ENCODE assay signal across 23 mouse cellular contexts in genomic region chr7:144140470-144140869, GRCm38 (mm10).
DNase-seq lines count a peak whose midpoint lies in the region; ATAC-seq and TF ChIP-seq lines count a peak whose summit lies in the region.
"Had no signal": no experiment of that assay in that cellular context is flagged by ENCODE, and none has a peak within 500 bp of the region (broad histone marks: within the 10 kb centered on the region; RNA-seq: fewer than 3 reads in every experiment).

No protein-coding gene starts in this region.

- H3K4me3 ChIP-seq in kidney, embryonic 14.5 days (ENCODE audit: low read length), result no peak overlapping the region
- H3K4me3 ChIP-seq in midbrain, postnatal 0 days (ENCODE audit: low read depth, low read length), result no peak overlapping the region
- H3K4me3 ChIP-seq in midbrain, embryonic 13.5 days (replicated peaks), result no peak overlapping the region
- H3K4me3 ChIP-seq: embryonic facial prominence, embryonic 13.5 days; erythroblast, embryonic 14.5 days; forebrain, embryonic 13.5 days; gastrocnemius, adult 2 months; hindbrain, embryonic 15.5 days; limb, embryonic 12.5 days had no signal

- 76% methylated on average over 3 of the region's 3 CpGs for WGBS in kidney, embryonic 14.5 days
- WGBS in midbrain, postnatal 0 days, result 60% methylated on average over 3 of the region's 3 CpGs
- WGBS in midbrain, embryonic 13.5 days, result 66% methylated on average over 3 of the region's 3 CpGs

- no peaks in the 10 kb centered on the region for H3K9me3 ChIP-seq in kidney, embryonic 14.5 days (ENCODE audit: control insufficient read depth, low read length)
- H3K9me3 ChIP-seq in midbrain, postnatal 0 days (ENCODE audit: low read length), result no peaks in the 10 kb centered on the region
- H3K9me3 ChIP-seq in midbrain, embryonic 13.5 days, result no peaks in the 10 kb centered on the region
- H3K9me3 ChIP-seq: embryonic facial prominence, embryonic 13.5 days; forebrain, embryonic 13.5 days; hindbrain, embryonic 15.5 days; limb, embryonic 12.5 days had no signal

- H3K36me3 ChIP-seq in kidney, embryonic 14.5 days (ENCODE audit: control insufficient read depth, insufficient read depth, low read length), result no peaks in the 10 kb centered on the region
- no peaks in the 10 kb centered on the region for H3K36me3 ChIP-seq in midbrain, postnatal 0 days (ENCODE audit: insufficient read depth, low read length)
- no peaks in the 10 kb centered on the region for H3K36me3 ChIP-seq in midbrain, embryonic 13.5 days
- H3K36me3 ChIP-seq: embryonic facial prominence, embryonic 13.5 days; hindbrain, embryonic 15.5 days; limb, embryonic 12.5 days had no signal

- H3K4me2 ChIP-seq in kidney, embryonic 14.5 days (replicated peaks; ENCODE audit: low read depth, low read length), result no peak overlapping the region
- H3K4me2 ChIP-seq in midbrain, postnatal 0 days (ENCODE audit: low read depth, low read length, poor library complexity, severe bottlenecking), result no peak overlapping the region
- no peak overlapping the region for H3K4me2 ChIP-seq in midbrain, embryonic 13.5 days (replicated peaks)
- H3K4me2 ChIP-seq: embryonic facial prominence, embryonic 13.5 days; forebrain, embryonic 13.5 days; hindbrain, embryonic 15.5 days; limb, embryonic 12.5 days; liver, embryonic 11.5 days had no signal

- peak; percentile 21 for DNase-seq in cerebellum, adult 9-11 months
- DNase-seq in kidney, adult 18-20 months, result peak; percentile 20
- DNase-seq in midbrain, postnatal 0 days (ENCODE audit: low spot score), result peak; percentile 60
- peak; percentile 39 for DNase-seq in adrenal gland, postnatal 25 days
- no peak for DNase-seq in thymus, postnatal 4 days
- DNase-seq: gastrocnemius, adult 2 months; heart, postnatal 4 days; liver, postnatal 0 days; thymus, adult 2 months had no signal

- H3K27ac ChIP-seq in kidney, embryonic 14.5 days (ENCODE audit: low read depth, low read length), result no peak overlapping the region
- no peak overlapping the region for H3K27ac ChIP-seq in midbrain, postnatal 0 days (ENCODE audit: low read depth, low read length)
- no peak overlapping the region for H3K27ac ChIP-seq in midbrain, embryonic 13.5 days
- H3K27ac ChIP-seq: embryonic facial prominence, embryonic 13.5 days; forebrain, embryonic 13.5 days; gastrocnemius, adult 2 months; hindbrain, embryonic 15.5 days; limb, embryonic 12.5 days; macrophage had no signal

- no peaks in the 10 kb centered on the region for H3K4me1 ChIP-seq in kidney, embryonic 14.5 days (ENCODE audit: control insufficient read depth, insufficient read depth, low read length)
- H3K4me1 ChIP-seq in midbrain, postnatal 0 days (ENCODE audit: insufficient read depth, low read length), result no peaks in the 10 kb centered on the region
- 0 out of 2 replicates have a peak, but pooled peaks cover 8% of the 10 kb centered on the region for H3K4me1 ChIP-seq in midbrain, embryonic 13.5 days (replicated peaks)
- H3K4me1 ChIP-seq: hindbrain, embryonic 15.5 days; limb, embryonic 12.5 days had no signal

- no peak overlapping the region for H3K9ac ChIP-seq in kidney, embryonic 14.5 days (ENCODE audit: low read depth, low read length)
- no peak overlapping the region for H3K9ac ChIP-seq in midbrain, postnatal 0 days (replicated peaks; ENCODE audit: low read length, poor library complexity, severe bottlenecking)
- no peak overlapping the region for H3K9ac ChIP-seq in midbrain, embryonic 13.5 days (replicated peaks)
- H3K9ac ChIP-seq: embryonic facial prominence, embryonic 13.5 days; forebrain, embryonic 13.5 days; hindbrain, embryonic 15.5 days; limb, embryonic 12.5 days; liver, postnatal 0 days had no signal

- no peak for TF ChIP-seq CTCF in midbrain, postnatal 0 days (IDR thresholded peaks at IDR 0.05)

- no peaks in the 10 kb centered on the region for H3K27me3 ChIP-seq in kidney, embryonic 14.5 days (ENCODE audit: control insufficient read depth, insufficient read depth, low read length)
- H3K27me3 ChIP-seq in midbrain, postnatal 0 days (ENCODE audit: insufficient read depth, low read length), result no peaks in the 10 kb centered on the region
- no peaks in the 10 kb centered on the region for H3K27me3 ChIP-seq in midbrain, embryonic 13.5 days
- H3K27me3 ChIP-seq: embryonic facial prominence, embryonic 13.5 days; forebrain, embryonic 13.5 days; hindbrain, embryonic 15.5 days; limb, embryonic 12.5 days had no signal

- no peak for ATAC-seq in cerebellum, adult (ENCODE audit: insufficient number of reproducible peaks, low FRiP score, low TSS enrichment)
- no peak for ATAC-seq in kidney, embryonic 14.5 days (ENCODE audit: low FRiP score, low TSS enrichment)
- no peak for ATAC-seq in midbrain, postnatal 0 days (ENCODE audit: low FRiP score)
- ATAC-seq in midbrain, embryonic 13.5 days, result no peak
- ATAC-seq: CD4-positive, CD25-positive, alpha-beta regulatory T cell, adult 4 months; forebrain, embryonic 13.5 days; intestine, embryonic 16.5 days; liver, postnatal 0 days; lung, postnatal 0 days; midbrain, embryonic 16.5 days had no signal
